Mouse (Mus musculus) G1E (cell line): ENCODE data around the gene Spag6.

ENCODE experiments used
- CTCF ChIP-seq: IDR thresholded peaks from 2 replicates; pipeline ENCODE4 v1.5.1; 2012; ENCODE audit warnings: low read depth, low read length, inconsistent platforms, mixed read lengths
- GATA1 ChIP-seq: IDR thresholded peaks from 2 replicates; pipeline ENCODE4 v1.6.1; 2012; ENCODE audit warnings: borderline replicate concordance, low read length, inconsistent platforms, mixed read lengths
- POLR2AphosphoS5 ChIP-seq: IDR thresholded peaks from 2 replicates; pipeline ENCODE4 v1.6.1; 2012; ENCODE audit warnings: low read depth, low read length, inconsistent platforms; ENCODE audit not compliant: insufficient replicate concordance
- TAL1 ChIP-seq: conservative IDR thresholded peaks from 2 replicates; pipeline ENCODE4 v1.6.1; 2012; ENCODE audit warnings: low read depth, low read length, inconsistent platforms, mixed read lengths

GRCm38 (mm10) chr2:18710356-18710755 is 16.5 kb downstream of the Spag6 start:
- TF ChIP-seq CTCF: no peak
- TF ChIP-seq TAL1: no peak
- no peak for TF ChIP-seq GATA1
- no peak for TF ChIP-seq POLR2AphosphoS5
